Mouse (Mus musculus) kidney, postnatal 25 days (tissue): ENCODE results near the gene Gm17374.
"Not testable (repeated sequence)": the region's sequence is repeated elsewhere in the genome, so short reads cannot be mapped to it uniquely, and the experiment has no call there.

Experiments
- DNase-seq, 2 experiments: peaks; one replicate each; pipeline ENCODE4 v3.0.0; 2021; ENCODE audit warnings: mixed read lengths in 2 of 2

The Gm17374 gene

DNA sequence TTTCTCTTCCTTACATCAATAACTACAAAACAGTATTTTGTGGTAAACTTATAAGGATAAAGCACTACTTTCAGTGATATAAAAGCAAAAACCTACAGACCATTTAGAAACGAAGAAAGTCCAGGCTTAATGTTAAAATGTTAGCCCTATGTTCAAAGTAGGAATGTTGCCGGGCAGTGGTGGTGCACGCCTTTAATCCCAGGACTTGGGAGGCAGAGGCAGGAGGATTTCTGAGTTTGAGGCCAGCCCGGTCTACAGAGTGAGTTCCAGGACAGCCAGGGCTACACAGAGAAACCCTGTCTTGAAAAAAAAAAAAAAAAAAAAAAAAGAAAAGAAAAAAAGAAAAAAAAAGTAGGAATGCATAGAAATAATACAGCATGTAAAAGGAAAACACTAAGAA is at the start of gene Gm17374:
Gm17374 (plus strand) TSS at position 301 of the 400 bp plus-strand sequence.
- not testable (repeated sequence) for DNase-seq

DNA sequence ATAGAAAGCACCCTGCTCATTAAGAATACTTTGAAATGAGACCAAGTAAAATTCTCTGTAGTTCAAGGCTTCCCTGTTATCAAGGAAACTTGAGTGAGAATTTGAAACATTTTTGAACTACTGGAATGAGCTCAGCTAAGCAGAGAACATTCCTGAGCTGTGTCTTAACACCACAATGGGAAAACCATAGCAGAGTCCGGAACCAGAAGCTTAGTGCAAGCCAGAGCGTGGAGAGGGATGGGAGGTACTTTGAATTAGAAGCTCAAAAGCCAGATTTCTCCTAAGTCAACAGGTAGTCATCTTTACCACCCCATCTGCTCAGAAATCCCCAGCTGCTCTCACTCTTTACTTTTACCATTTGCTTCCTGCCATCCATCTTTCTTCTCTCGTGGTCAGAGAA is 46.9 kb upstream of the Gm17374 start:
- no peak for DNase-seq

DNA sequence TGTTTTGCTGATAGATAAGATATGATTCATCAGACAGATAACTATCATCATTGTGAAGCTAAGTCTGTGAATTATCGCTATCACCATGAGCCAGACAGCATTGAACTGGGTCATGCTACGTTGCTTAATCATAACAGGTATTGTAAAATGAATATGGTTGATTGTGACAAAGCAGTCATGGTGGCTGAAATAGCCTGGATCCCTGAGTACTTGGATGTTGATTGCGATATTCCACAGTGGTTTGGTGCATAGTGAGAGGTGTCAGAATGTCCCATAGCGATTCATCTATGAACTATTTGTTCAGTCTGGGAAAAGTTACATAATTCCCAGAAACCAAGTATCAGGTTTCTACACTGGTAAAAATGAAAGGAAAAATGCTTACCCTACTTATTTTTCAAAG is 44.2 kb upstream of the Gm17374 start:
- no peak for DNase-seq

DNA sequence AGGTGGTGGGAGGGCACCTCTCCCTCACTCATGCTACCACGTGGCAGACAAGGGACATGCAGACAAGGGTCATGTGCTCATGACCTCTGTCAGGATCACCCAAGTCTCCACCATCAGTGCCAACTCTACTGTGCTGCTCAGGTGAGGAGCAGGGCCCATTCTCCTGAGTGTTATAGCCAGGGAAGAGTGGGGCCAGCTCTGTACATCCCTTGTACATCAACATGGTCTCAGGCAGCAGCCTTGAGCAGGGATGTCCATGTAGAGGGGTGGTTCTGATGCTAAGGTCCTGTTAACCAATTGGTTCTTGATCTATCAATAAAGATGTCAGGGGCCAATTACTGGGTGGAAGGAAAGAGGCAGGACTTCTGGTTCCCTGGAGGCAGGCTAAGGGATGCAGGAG is 42.9 kb upstream of the Gm17374 start:
- DNase-seq, result no peak

DNA sequence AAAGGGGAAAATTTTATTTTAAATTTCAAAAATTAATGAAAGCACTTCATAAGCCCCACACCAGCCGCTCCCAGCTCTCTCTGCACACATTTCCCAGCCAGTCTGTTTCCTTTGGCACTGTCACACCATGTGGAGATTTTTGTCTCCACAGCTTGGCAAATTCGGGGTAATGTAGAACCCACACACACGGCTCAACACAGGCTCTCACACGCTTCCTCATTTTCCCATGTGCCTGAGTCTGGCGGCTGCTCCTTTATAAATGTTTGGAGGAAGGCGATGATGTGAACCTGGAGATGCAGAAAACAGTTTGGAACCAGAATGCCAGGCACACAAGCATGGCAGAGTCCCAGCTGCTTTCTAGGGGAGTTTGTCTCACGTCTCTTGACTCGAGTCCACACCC is 38.0 kb upstream of the Gm17374 start:
- no peak for DNase-seq

DNA sequence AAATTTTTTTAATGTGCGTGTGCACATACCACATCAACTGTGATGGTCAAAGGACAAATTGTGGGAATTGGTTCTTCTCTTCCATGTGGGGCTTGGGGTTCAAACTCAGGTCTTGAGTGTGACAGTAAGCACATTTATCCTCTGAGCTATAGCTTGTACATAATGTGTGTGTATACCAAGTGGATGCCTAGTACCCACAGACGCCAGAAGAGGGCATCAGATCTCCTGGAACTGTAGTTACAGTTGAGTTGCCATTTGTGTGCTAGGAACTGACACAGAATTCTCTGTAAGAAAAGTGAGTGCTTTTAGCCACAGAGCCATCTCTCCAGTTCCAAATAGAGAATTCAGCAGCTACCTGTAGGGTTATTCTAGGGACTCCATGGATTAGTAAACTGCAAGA is 26.3 kb upstream of the Gm17374 start:
- DNase-seq, result no peak

DNA sequence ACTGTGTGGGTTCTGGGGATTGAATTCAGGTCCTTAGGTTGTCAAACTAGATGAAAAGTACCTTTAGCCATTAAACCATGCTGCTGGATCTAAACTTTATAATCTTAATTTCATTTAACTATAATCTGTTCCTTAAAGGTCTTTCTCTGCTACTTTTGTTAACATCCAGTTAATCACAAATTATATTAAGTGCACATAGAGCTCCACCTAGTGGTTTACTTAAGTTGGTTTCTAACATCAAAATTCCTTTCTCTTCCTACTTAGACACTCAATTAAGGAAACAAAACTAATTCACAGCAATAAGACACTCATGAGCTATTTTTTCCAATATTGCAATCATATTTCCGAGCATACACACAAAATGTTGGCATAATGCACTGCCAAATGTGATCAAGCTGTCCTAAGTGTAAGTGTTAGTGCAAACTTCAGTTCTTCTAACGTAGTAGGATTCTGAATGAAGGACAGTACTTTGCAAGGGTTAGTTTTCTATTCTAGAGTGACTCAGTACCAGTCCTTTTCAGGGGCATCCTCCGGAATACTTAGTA is 7.4 kb downstream of the Gm17374 start:
- no peak for DNase-seq

DNA sequence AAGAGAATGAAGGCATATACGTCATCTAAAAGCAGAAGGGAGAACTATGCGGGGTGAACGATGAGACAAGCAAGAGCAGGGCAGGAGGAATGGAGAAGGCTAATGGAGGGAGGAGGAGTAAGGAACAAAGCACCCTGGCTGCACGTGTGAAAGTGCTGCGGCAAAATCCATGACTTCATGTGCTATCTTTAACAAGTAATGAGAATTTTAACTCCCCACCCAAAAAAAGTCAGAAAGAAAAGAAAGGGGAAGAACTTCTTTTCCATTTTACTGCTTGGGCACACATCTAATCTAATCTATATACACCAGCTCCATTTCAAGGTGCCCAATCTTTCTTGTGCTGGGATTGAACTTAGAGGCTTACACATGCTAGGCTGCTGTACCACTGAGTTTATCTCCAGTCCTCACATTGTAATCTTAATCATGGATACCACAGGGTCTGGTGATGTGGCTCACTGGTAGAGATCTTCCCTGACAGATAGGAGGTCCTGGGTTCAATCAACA is 11.6 kb downstream of the Gm17374 start:
- no peak for DNase-seq

DNA sequence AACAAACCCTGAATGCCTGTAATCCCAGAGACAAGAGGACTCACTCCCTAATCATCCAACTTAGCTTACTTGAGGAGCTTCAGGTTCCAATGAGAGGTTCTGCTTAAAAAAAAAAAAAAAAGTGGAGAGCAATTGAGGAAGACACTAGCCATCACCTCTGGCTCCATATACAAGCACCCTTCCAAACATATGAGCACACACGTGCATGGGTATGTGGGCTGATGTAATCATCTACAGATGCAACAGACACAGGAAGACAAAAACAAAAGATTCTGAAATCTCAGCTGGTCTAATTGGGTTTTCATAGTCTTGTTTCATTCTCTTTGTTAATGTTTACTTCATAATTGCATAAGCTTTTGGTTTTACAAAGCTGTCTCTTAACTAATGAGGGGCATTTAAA is 17.2 kb downstream of the Gm17374 start:
- DNase-seq, result no peak

DNA sequence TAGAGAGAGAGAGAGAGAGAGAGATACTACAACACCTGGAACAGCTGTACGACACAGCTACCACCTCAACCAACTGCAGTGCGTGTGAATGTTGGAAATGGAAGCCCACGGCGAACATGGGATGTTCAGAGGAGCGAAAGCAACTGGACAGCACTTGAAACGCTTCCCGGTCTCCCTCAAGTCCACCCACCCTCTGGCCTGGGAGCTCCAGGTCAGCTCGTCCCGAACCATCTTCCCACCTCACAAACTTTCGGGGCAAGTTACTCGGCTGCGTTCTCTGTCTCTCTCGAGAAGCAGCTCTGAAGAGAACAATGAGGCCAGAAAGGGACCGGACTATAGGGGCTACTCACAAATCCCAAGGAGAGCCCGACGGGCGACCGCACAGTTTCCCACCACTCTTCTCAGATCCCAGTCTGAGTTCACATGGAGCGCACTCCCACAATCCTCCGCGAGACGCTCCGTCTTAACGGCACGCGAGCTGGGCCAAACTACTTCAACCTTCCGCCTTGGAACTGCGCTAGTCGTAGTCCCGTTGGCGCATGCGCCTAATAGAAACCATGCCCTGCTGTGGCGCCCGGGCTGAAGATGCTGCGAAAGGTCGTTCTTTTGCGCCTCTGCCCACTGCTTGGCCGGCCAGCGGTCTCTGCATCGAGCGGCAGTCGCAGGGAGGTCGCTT is 18.4 kb downstream of the Gm17374 start, which contains the start of the genes Esf1 and Ndufaf5:
Esf1 (minus strand) TSS at position 438 of the 676 bp plus-strand sequence.
Ndufaf5 (plus strand) TSS at position 523 of the 676 bp plus-strand sequence.
- DNase-seq, result peak; percentile 97 to 98

DNA sequence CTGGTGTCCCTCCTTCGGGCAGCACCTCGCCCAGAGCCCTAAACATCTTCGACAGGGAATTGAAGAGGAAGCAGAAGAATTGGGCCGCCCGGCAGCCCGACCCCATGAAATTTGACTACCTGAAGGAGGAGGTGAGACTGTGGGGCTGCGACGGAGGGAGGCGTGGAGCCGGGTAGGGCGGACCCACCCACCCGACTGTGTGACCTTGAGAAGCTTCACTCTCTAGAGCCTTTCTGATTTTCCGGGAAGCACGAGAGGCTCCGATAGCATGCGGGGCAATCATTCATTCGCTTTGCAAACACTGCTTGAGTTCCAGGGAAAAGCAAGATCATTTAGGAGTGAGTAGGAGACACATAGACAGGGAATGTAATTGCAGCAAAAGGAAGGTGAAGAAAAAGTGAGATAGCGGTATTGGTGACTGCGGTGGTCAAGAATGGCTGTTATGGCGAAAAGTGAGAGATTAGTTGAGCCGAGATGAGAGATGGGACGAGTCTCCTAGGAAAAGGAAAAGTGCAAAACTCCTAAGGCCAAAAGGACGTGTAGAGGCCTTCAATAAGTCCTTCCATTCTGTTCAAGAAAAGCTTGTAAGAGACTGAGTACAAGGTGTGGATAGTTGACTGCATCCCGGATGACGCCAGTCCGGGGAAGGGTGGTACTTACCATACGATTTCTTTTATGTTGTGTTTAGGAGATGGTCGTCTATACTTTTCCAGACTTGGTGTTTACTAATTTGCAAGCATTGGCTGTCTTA is 19.1 kb downstream of the Gm17374 start:
- peak in 1 of 2 experiments; percentile 53 for DNase-seq

DNA sequence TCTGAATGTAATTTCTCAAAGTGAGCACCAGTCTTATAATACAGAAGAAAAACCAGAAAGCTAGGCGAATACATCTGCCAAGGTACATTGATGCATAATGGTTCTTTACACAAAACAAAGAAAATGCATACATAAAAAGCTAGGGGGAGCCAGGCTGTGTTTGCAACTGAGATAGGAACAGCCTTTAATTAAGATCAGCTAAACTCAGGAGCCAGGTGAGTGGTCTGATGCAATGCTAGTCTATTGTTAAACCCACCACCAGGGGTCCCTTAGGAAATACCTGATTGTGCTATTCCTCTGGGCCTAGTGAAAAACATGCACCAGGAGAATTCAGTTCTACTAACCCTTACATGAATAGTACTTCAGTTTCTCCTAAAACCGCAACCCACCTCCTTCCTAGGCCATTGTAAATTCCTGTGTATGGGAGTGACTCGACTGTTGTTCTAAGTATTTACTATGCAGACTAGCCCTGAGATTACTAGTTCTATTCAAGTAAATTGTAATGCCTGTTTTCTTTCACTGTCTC is 33.9 kb downstream of the Gm17374 start:
- not testable (repeated sequence) for DNase-seq

DNA sequence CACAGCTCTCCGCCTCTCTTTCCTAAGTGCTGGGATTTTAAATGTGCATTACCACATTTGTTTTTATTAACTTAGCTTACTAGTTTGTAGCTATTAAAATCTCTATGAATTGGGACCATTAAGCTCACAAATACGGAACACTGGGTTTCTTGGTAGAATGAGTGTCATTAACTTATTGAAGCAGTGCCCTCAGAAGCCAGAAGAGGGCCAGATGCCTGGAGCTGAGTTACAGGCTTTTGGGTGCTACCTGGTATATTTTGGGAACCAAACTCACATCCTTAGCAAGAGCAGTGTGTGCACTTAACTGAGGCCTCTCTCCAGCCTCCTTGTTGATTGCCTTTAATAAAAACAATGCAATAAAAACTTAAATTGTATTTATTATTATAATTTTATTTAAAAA is 48.9 kb downstream of the Gm17374 start:
- DNase-seq, result no peak

DNA sequence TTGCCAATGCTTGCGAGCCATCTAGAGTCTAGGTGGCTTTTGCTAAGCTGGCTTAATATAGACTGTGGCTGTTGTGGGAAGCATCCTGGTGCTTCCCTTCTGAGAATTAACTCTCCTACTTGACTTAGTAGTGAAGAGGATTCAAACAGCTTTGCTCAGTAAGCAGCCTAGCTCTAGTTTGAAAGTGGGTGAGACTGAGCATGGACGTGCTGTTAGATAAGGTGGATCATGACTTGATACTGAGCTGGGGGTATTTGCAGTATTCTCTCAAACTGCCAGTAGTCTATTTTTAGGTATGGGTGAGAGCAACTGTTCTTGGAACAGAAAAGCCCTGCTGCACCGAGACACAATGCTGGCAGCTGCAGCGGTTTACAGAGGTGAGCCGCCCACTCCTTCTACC is 50.7 kb downstream of the Gm17374 start:
- no peak for DNase-seq
